Mouse (Mus musculus) cerebellum, adult 2 months (tissue): ENCODE measurements at regions not wholly inside any gene's neighbourhood (a gene's known extent, or its start where the extent isn't known, plus 50 kb on each side); places are given as distances from the start of the nearest gene placed in this dataset.

ENCODE experiments used
- CTCF ChIP-seq: fragments of 200-500 bp; IDR thresholded peaks from 2 replicates; pipeline ENCODE4 v1.5.1; 2011; ENCODE audit warnings: low read depth, mild to moderate bottlenecking, control low read depth, low read length, moderate library complexity, borderline replicate concordance; ENCODE audit not compliant: insufficient read depth
- POLR2A ChIP-seq: fragments of 200-500 bp; IDR thresholded peaks from 2 replicates; pipeline ENCODE4 v1.6.1; 2011; ENCODE audit warnings: low read length, control low read depth, borderline replicate concordance; ENCODE audit not compliant: insufficient read depth

DNA sequence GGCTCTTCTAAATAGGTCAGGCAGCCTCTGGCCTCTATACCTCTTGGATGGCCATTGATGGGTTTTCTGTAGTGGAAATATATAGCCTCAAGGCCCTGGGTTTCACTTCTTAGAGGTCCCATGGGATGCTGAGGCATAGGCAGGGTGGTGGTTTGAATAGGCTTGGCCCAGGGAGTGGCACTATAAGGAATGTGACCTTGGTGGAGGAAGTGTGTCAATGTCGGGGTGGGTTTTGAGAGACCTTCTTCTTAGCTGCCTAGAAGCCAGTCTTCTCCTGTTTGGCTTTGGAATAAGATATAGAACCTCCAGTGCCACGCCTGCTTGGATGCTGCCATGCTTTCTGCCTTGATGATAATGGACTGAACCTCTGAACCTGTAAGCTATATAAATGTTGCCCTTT, 59.5 kb upstream of the Hpcal1 start:
- no peak for TF ChIP-seq POLR2A
- no peak for TF ChIP-seq CTCF
